Mouse (Mus musculus) megakaryocyte, embryonic 14.5 days (primary cell): Measurements from ENCODE around the gene Rxfp2.

ENCODE experiments used
- FLI1 ChIP-seq: IDR thresholded peaks from 2 replicates; pipeline ENCODE4 v1.6.1; 2012; ENCODE audit warnings: low read length, inconsistent platforms, mixed read lengths
- GATA1 ChIP-seq: IDR thresholded peaks from 3 replicates; pipeline ENCODE4 v1.6.1; 2012; ENCODE audit warnings: mixed read lengths, low read length, inconsistent platforms, borderline replicate concordance

DNA sequence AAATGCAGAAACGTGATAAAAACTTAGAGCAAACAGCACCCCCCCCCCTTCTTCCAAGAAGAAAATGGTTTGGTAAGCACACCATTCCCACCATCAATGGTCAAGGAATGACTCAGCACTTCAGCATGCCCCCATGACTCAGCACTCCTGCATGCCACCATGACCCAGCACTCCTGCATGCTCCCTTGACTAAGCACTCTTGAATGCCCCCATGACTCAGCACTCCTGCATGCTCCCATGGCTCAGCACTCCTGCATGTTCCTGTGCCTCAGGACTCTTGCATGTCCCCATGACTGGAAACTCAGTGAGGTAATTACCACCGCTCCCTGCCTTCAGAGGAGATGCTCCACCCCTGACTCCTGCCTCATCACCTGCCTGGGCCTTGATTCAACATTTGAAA, 41.4 kb upstream of the Rxfp2 start:
- no peak for TF ChIP-seq GATA1
- TF ChIP-seq FLI1 = no peak
